Mouse (Mus musculus): ENCODE measurements around the gene Tcf7l1. TPM values are rescaled to one million over a fixed set of nuclear protein-coding genes. Genes with fewer than 3 reads are reported as not detected.

Tcf7l1 gene
- total RNA-seq, 2 experiments from 2014 or later = 6.0 TPM

DNA sequence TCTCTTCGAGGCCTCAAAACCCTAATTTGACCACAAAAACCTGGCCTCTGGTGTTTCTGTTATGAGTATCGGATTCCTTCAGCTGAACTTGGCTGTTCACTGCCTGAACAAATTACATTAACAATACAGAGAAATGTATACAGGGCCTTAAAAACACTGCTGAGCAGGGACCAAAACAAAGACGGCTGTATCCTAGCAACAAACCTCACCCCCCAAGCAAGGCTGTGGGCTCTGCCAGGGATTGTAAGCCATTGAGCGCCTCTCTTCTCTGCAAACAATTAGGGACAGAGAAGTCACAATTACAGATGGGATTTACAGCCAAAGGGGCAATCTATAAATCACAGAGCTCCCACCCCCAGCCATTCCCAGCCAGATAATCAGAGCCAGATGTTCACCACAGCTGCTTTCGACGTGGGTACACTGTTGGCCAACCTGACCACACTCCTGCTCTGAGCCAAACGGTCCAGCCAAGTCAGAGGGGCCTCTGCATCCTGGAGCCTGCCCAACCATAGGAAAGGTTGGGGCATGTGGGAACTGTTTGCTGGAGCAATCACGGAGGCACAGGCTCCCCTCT lies 77.5 kb downstream of the Tcf7l1 start:
- peak; percentile 30 to 52 for DNase-seq (ENCODE audit: low spot score in 2 of 2)

GRCm38 (mm10) chr6:72710897-72711507 lies 78.1 kb downstream of the Tcf7l1 start:
- DNase-seq (ENCODE audit: low spot score in 2 of 2) = peak; percentile 33 to 46

- DNase-seq (ENCODE audit: low spot score in 2 of 2) = no peak
Observed at GRCm38 (mm10) chr6:72699467-72700126, 89.5 kb downstream of the Tcf7l1 start.

GRCm38 (mm10) chr6:72698559-72698958 lies 90.5 kb downstream of the Tcf7l1 start:
- DNase-seq (ENCODE audit: low spot score in 2 of 2) = no peak

DNA sequence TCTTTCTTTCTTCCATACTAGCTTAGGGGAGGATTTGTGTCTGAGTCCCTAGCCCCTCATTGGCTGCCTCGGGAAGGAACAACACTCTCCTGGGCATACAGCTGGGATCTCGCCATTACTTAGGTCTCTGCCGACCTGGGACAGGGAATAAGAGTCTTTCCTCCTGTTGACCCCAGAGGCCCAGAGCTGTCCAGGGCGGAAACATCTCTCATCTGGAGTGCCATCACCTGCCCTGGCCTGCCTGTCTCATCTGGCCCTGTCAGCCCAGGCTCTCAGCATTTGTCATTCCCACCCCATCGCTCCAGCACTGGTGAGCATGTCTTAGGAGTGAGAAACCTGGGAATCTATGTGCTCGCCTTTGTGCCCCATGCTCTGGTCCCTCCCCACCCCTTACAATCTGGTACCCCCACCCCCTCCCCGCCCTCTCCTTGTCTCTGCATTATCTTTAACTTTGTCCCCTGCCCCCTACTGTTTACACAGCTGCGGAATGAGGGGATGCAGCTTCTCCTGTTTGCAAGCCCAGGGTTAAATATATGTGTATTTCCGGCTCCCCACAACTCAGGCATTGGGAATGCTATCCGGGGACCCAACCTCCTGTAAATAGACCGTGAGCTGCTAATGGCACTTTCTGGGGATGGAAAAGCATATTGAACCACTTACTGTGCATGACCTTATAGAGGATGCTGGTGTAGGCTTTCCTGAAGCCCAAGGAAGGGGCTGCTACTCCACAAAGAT lies 92.3 kb downstream of the Tcf7l1 start:
- DNase-seq (ENCODE audit: low spot score in 2 of 2) = no peak

- DNase-seq (ENCODE audit: low spot score in 2 of 2) = no peak
Observed at GRCm38 (mm10) chr6:72694791-72695204, 94.3 kb downstream of the Tcf7l1 start.

GRCm38 (mm10) chr6:72694047-72694790 lies 94.8 kb downstream of the Tcf7l1 start:
- no peak for DNase-seq (ENCODE audit: low spot score in 2 of 2)

DNA sequence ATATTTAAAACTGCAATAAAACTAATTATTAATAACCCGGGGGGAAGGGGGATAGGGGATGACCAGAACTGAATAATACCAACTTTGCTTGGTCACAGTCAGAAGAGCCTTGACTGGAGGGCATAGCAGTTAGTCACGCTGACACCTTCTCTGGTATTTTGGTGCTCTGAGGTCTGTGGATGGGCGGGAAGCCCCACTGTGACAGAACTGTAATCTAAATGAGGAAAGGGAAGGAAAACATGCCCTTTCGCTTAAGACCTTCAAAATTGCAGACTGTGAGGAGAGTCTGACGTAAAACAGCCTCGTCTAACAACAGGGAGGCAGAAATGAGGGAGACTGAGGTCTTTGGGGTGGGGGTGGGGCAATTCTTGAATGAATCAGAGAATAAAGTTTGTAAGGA lies 96.6 kb downstream of the Tcf7l1 start:
- no peak for DNase-seq (ENCODE audit: low spot score in 2 of 2)

DNA sequence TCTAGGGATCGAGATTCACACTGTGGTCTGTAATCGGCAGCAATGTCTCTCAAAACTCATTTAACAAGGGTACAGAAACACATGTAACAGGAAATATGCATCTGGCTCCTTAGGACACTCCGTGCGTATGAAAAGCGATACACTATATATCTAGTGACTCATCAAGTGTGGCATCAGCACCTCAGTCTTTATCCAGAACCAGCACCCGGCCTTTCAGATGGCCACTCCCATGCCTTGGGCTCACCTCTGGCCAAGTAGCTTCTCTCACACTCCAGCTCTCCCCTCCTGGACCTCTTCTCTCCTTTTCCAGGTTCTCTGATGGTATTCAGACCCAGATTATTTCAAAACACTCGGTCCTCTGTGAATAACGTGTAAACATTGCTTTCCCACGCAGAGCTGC lies 97.5 kb downstream of the Tcf7l1 start:
- no peak for DNase-seq (ENCODE audit: low spot score in 2 of 2)

- no peak for DNase-seq (ENCODE audit: low spot score in 2 of 2)
Observed at GRCm38 (mm10) chr6:72690595-72690994, 98.5 kb downstream of the Tcf7l1 start.

DNA sequence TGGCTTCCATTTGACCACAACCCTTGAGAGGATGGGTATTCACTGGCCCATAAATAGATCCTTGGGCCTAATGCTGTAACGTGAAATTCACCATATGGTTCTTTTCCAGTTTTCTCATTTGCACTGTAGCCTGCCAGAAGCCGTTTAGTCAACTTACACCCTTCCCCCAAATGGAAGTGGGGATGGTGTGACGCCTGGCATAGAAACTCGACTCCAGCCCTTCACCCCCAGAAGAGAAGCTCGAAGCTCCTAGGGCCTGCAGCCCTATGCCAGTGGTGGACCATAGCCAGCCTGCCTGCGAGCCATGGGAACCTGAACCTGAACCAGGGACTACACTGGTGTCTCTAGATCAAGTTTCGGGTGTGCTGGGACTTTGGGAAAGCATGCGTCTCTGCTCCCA lies 99.1 kb downstream of the Tcf7l1 start:
- DNase-seq (ENCODE audit: low spot score in 2 of 2) = no peak

- DNase-seq (ENCODE audit: low spot score in 2 of 2) = no peak
Observed at GRCm38 (mm10) chr6:72689046-72689445, 100.0 kb downstream of the Tcf7l1 start.

DNA sequence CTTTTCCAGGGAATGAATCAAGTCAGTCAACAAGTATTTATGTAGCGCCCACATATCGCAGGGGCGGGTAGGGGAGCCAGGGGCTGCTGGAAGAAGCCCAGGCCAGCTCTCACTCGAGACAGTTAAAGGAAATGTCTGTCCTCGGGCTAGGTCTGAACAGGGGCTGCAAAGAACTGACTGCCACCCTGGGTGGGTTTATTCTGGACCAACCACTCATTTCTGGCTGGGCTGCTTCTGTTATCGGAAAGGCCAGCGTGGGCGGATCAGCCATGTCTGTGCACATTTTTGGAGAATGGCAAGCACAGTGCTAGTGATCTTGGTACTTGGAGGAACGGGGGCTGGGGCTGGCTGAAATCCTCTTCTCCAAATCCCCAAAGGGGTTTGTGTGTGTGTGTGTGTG lies 103.9 kb downstream of the Tcf7l1 start:
- peak in 1 of 2 experiments; percentile 26 for DNase-seq (ENCODE audit: low spot score in 2 of 2)

- DNase-seq (ENCODE audit: low spot score in 2 of 2) = no peak
Observed at GRCm38 (mm10) chr6:72684260-72684805, 104.7 kb downstream of the Tcf7l1 start.

GRCm38 (mm10) chr6:72682238-72682637 lies 106.8 kb downstream of the Tcf7l1 start:
- DNase-seq (ENCODE audit: low spot score in 2 of 2) = no peak

DNA sequence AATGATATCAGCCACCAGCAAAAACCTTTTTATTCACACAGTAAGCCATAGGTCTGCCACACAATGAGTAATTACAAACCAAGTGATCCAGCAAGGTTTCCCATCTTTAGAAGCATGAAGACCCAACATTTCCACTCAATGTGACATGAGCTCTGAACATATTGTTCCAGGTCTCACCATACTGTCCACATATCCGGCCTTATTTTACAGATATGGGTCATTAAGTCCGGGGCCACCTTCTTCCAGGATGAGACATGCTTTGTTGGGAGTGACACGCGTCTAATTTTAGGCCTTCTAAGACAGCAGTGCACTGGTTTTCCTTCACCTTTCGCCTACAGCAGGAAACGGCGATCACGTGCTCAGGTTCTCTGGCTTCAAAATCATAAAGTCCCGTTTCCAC lies 108.1 kb downstream of the Tcf7l1 start:
- DNase-seq (ENCODE audit: low spot score in 2 of 2) = no peak

DNA sequence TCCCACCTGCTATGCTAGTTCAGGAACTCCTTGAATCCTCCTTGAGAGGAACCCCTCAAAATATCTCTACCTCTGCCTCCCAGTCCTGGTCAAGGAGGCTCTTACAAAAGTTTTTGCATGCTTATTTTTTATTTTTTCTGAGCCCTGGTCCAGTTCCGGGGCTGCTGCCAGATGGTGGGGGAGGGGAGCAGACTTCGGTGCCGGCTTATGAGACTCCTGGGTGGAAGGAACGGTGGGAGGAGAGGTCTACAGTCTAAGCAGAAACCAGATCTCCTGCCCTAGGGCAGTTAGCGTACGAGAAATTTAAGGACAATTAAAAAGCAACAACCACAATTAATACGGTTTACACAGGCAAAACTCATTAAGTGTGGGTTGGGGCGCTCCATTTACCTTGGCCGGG lies 110.4 kb downstream of the Tcf7l1 start:
- no peak for DNase-seq (ENCODE audit: low spot score in 2 of 2)

DNA sequence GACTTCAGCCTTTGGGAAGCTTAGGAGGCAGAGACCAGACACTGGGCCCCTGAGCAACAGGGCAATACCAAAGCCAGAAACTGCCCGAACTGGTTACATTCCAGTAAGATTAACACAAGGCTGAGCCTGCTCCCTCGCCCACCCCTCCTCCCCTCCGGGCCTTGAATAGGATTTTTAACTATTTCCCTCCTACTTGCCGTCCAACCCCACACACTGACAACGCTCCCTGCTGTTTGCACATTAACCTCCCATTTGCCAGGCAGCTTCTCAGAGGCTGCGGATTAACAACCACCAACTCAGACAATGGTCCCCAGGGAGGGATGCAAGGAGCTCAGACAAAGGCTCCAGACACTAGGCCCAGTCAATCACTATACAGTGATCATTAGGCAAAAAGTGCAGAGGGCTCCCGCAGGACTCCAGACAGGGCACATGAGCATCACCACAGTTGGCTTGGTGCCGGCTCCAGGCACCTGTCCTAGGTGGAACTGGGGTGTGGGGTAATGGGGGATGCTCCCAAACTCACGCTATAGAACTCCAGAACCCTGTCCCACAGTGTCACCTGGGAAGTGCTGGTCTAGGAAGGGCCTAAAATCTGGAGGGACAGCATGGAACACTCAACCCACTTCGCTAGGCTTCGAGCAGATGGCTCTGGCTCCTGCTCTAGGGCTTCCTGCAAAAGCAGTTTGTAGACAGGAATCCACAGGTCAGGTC lies 111.4 kb downstream of the Tcf7l1 start:
- no peak for DNase-seq (ENCODE audit: low spot score in 2 of 2)

- DNase-seq (ENCODE audit: low spot score in 2 of 2) = no peak
Observed at GRCm38 (mm10) chr6:72677079-72677478, 112.0 kb downstream of the Tcf7l1 start.

DNA sequence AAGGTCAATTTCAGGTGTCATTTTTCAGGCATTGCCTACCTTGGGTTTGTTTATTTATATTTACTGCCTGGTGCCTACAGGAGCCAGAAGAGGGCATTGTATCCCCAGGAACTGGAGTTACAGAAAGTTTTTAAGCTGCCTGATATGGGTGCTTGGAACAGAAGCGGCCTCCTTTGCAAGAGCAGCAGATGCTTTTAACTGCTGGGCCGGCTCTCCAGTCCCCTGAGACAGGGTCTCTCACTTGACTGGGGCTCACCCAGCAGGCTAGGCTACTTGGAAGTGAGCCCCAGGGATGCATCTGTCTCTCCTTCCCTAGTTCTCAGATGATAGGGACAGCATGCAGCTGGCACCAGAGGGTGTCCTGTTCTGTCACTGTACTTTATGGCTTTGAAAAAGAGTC lies 112.7 kb downstream of the Tcf7l1 start:
- DNase-seq (ENCODE audit: low spot score in 2 of 2) = no peak

Data from layer of hippocampus, postnatal 10 days (tissue).